Mouse (Mus musculus) stomach, postnatal 0 days (tissue): ENCODE measurements around the gene Selenos.

Experiments used
- CTCF ChIP-seq: IDR thresholded peaks from 2 replicates; pipeline ENCODE4 v1.5.1; 2016; ENCODE audit warnings: antibody characterized with exemption, low read depth, mild to moderate bottlenecking, moderate library complexity
- EP300 ChIP-seq: optimal IDR thresholded peaks from 2 replicates; pipeline ENCODE3; 2016; ENCODE audit warnings: antibody characterized with exemption

DNA sequence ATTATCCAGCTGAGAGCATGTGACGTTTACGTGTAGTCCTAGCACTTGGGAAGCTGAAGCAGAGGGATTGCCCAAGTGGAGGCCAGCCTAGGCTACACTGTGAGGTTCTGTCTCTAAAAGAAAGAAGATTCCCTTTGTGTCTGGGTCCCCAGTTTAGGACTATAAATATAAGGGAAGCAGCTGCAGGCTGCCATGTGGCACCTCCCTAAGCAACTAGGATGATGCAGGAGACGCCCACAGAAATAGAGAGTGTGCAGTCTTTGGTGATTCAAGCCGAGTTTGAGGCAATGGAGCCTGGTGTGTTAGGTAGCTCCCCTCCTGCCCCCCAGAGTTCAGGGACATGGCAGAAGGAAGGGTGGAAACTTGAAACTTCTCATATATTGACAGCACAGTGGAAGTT is 8.2 kb downstream of the Selenos start:
- TF ChIP-seq CTCF: no peak
- no peak for TF ChIP-seq EP300
